Mouse (Mus musculus) bone marrow, adult 2 months (tissue): ENCODE results near the gene Senp2. TPM values are rescaled to one million over a fixed set of nuclear protein-coding genes. Genes with fewer than 3 reads are reported as not detected.

Experiments
- H3K27ac ChIP-seq: fragments of 200-500 bp; 2 replicates; pipeline ENCODE4 v1.5.1; 2012; ENCODE audit warnings: low read depth, mild to moderate bottlenecking, control low read depth, inconsistent platforms, low read length; ENCODE audit not compliant: control insufficient read depth, poor library complexity, insufficient read depth
- H3K4me1 ChIP-seq: fragments of 200-500 bp; 2 replicates; pipeline ENCODE4 v1.6.1; 2011; ENCODE audit warnings: low read length; ENCODE audit not compliant: control insufficient read depth, insufficient read depth
- H3K4me3 ChIP-seq: fragments of 200-500 bp; replicated peaks from 2 replicates; pipeline ENCODE3; 2011; ENCODE audit warnings: mild to moderate bottlenecking, low read depth, low read length, control low read depth; ENCODE audit not compliant: control insufficient read depth
- CTCF ChIP-seq: fragments of 200-500 bp; IDR thresholded peaks from 2 replicates; pipeline ENCODE4 v1.5.1; 2011; ENCODE audit warnings: low read length, control low read depth; ENCODE audit not compliant: control insufficient read depth, insufficient read depth
- POLR2A ChIP-seq: fragments of 200-500 bp; IDR thresholded peaks from 2 replicates; pipeline ENCODE4 v1.6.1; 2011; ENCODE audit warnings: low read depth, mild to moderate bottlenecking, control low read depth, low read length, borderline replicate concordance; ENCODE audit not compliant: control insufficient read depth
- WGBS: fragments of 180-500 bp; shearing (Covaris S2); methylation state at CpG from one replicate; pipeline ENCODE4 v1.1.7; 2018; 5-methylcytosine and 5-hydroxymethylcytosine counted together
- polyA plus RNA-seq: library from polyadenylated mRNA; stranded (reverse); fragments of >200 nt; gene quantifications from 2 replicates; pipeline ENCODE4 v1.2.4, GENCODE M21; 2011; ENCODE audit warnings: low replicate concordance; ENCODE audit not compliant: missing spikeins, insufficient read depth, insufficient read length

Gene Senp2
- 39.6 and 50.6 TPM in 2 replicates for polyA plus RNA-seq

- H3K4me1 ChIP-seq, result peaks cover 2% of the 10 kb centered on the region
Observed at GRCm38 (mm10) chr16:22009099-22009584, at the start of gene Senp2. Gene Senp2, plus strand, starts transcription at chr16:22009484.

GRCm38 (mm10) chr16:21965576-21965975 lies 43.7 kb upstream of the Senp2 start:
- 62% methylated on average over 3 of the region's 3 CpGs for WGBS
- Histone ChIP-seq H3K4me1 (no peaks in the 10 kb centered on the region), H3K4me3 (no peak overlapping the region), H3K27ac (no peak overlapping the region)
- no peak for TF ChIP-seq POLR2A
- TF ChIP-seq CTCF, result no peak

More at GRCm38 (mm10) chr16:22009099-22009584, at the start of gene Senp2:
- WGBS, result under 1% methylated on average over 45 of the region's 45 CpGs
- Histone ChIP-seq H3K27ac (peak within 1 kb of the TSS; percentile 93), H3K4me3 (peak within 1 kb of the TSS; percentile 95)
- TF ChIP-seq CTCF (no peak), POLR2A (peak; percentile 63; the same call in 1 of the 2 replicates)

GRCm38 (mm10) chr16:21969874-21970273 lies 39.4 kb upstream of the Senp2 start:
- Histone ChIP-seq H3K4me1 (no peaks in the 10 kb centered on the region), H3K27ac (no peak overlapping the region), H3K4me3 (no peak overlapping the region)
- TF ChIP-seq CTCF, result no peak
- no peak for TF ChIP-seq POLR2A
- WGBS, result 75% methylated on average over 5 of the region's 5 CpGs

- no peaks in the 10 kb centered on the region for H3K4me1 ChIP-seq
- TF ChIP-seq POLR2A (no peak), CTCF (no peak)
- H3K27ac ChIP-seq, result no peak overlapping the region
- 88% methylated on average over 6 of the region's 6 CpGs for WGBS
- no peak overlapping the region for H3K4me3 ChIP-seq
Observed at GRCm38 (mm10) chr16:21970536-21970935, 38.7 kb upstream of the Senp2 start.

GRCm38 (mm10) chr16:21971446-21971845 lies 37.8 kb upstream of the Senp2 start:
- Histone ChIP-seq H3K4me3 (no peak overlapping the region), H3K27ac (no peak overlapping the region), H3K4me1 (no peaks in the 10 kb centered on the region)
- TF ChIP-seq POLR2A, result no peak
- TF ChIP-seq CTCF, result no peak
- 84% methylated on average over 4 of the region's 4 CpGs for WGBS

DNA sequence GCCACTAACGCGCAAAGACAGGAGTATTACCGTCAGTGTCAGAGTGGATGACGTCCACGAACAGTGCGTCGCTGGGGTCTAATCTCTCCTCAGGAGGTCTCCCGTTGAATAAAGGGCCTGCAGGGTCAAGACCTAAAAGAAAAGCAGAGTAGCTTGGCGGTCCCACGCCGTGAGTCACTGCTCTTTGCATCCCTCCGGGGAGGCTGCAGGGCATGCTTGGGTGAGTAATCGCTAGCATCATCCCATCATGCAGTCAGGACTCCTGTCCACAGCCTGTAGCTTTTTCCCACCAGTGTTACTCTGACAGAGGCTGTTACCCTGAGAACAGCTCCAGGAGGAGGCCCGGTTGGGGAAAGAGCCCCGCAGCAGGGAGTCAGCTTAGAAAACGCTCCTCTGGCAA lies 33.1 kb upstream of the Senp2 start:
- Histone ChIP-seq H3K27ac (no peak overlapping the region), H3K4me3 (no peak overlapping the region), H3K4me1 (no peaks in the 10 kb centered on the region)
- 33% methylated on average over 16 of the region's 16 CpGs for WGBS
- TF ChIP-seq POLR2A (no peak), CTCF (no peak)

- 81% methylated on average over 5 of the region's 5 CpGs for WGBS
- H3K4me1 ChIP-seq, result no peaks in the 10 kb centered on the region
- TF ChIP-seq POLR2A (no peak), CTCF (no peak)
- no peak overlapping the region for H3K4me3 ChIP-seq
- H3K27ac ChIP-seq, result no peak overlapping the region
Observed at GRCm38 (mm10) chr16:21977347-21977746, 31.9 kb upstream of the Senp2 start.

DNA sequence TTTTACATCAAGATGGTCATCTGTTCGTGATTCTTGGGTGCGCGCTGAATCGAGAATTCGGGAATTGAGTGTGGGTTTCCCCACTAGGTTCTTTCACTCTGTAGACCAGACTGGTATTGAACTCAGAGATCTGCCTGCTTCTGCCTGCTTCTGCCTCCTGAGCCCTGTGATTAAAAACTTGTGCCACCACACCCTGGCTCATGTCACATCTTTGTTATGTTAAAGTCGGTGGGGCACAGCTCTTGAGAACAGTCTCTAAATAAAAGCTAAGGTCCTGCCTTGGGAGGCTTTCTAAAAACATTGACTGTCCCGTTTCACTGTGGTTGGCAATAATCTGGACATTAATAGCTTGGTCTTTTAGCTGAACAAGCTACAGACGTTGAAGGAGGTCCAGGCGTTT lies 26.1 kb upstream of the Senp2 start:
- Histone ChIP-seq H3K4me1 (no peaks in the 10 kb centered on the region), H3K4me3 (no peak overlapping the region), H3K27ac (no peak overlapping the region)
- TF ChIP-seq CTCF (no peak), POLR2A (no peak)
- 92% methylated on average over 9 of the region's 9 CpGs for WGBS

DNA sequence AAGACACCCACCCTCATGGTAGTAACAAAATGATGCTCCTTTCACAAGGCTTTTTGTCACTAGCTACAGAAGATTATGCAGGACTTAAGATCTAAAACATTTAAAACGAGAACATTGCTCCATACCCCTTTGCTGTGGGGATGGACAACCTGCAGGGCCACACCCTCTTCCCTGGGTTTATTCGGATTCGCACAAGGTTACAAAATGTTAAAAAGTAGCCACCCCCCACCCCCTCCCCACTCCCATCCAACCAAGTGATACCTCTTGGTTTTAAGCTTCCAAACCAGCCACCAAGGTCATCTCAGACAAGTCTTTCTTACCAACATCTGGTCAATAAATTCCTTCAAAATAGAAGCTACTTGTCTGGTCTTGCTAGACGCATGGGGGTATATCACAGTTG lies 25.7 kb upstream of the Senp2 start:
- Histone ChIP-seq H3K4me3 (no peak overlapping the region), H3K27ac (no peak overlapping the region), H3K4me1 (no peaks in the 10 kb centered on the region)
- WGBS, result 88% methylated on average over 4 of the region's 4 CpGs
- TF ChIP-seq CTCF (no peak), POLR2A (no peak)
